Mouse (Mus musculus): ENCODE results near the gene Nps.

GRCm38 (mm10) chr7:135283212-135283611 lies 24.7 kb downstream of the Nps start:
- no peak for TF ChIP-seq USF1 (IDR thresholded peaks at IDR 0.05; ENCODE audit: low read depth)
- no peak for TF ChIP-seq CTCF (IDR thresholded peaks at IDR 0.05; ENCODE audit: control insufficient read depth, insufficient read depth, insufficient read length)
- no peak for TF ChIP-seq CEBPB (IDR thresholded peaks at IDR 0.05; ENCODE audit: low read depth)
- TF ChIP-seq MAX (IDR thresholded peaks at IDR 0.05): no peak
